Mouse (Mus musculus): ENCODE measurements at regions not wholly inside any gene's neighbourhood (a gene's known extent, or its start where the extent isn't known, plus 50 kb on each side); places are given as distances from the start of the nearest gene placed in this dataset.

DNA sequence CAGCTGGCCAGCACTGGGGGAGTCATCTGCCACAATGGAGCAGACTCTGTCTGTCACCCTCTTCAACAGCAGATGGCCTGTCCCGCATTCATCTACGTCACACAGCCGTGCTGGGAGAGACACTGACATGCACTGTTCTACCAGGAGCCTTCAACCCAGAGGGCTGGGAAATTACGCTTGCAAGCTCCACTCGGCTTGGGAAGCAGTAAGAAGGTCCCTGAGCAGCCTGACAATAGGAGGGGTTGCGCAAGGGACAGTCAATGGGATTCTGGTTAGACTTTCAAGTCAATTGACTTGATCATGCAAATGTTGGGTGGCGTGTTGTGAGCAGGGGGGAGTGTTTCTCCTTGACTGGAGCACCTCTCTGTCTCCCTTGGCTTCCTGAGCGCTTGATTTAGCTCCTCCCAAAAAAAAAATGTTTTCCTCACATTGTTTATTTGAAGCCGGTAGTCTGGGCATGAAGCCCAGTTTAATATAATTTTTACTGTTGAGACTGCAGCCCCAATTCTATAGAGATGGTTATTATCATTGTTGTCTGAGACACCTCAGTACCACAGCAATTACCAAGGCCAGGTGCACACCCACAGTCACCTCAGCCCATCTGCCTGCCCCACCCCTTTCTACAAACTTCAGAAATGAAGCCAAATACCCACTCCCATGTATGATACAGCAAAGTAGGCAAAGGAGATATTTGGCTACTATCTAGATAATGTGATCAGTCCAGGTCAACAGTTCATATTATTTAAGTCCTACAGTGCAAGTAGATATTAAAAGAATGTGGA is 99.9 kb upstream of the Klf3 start:
- no peak for ATAC-seq (replicated peaks; ENCODE audit: low read depth, poor library complexity, severe bottlenecking)

DNA sequence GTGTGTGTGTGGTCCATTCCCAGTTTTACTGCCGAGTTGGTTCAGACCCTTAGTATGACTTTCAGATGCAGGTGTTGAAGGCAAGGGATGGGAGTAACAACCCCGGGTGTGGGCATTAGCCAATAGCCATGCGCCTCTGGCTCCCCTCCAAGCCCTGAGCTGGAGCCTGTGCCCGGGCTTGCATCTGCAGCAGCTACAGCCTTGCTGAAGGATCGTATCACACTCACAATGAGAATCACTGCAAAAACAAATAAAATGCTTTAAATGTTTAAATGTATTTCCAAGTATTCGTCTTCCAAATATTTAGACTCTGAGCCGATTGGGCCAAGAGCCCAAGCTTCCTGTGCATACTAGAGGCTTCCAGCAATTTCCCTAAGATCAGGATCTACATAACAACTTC is 99.0 kb upstream of the Klf3 start:
- no peak for ATAC-seq (replicated peaks; ENCODE audit: low read depth, poor library complexity, severe bottlenecking)

GRCm38 (mm10) chr5:64706586-64706985 is 96.6 kb upstream of the Klf3 start:
- ATAC-seq (replicated peaks; ENCODE audit: low read depth, poor library complexity, severe bottlenecking) = no peak

GRCm38 (mm10) chr5:64709146-64709545 is 94.0 kb upstream of the Klf3 start:
- ATAC-seq (replicated peaks; ENCODE audit: low read depth, poor library complexity, severe bottlenecking) = no peak

- ATAC-seq (replicated peaks; ENCODE audit: low read depth, poor library complexity, severe bottlenecking) = no peak
Measured at GRCm38 (mm10) chr5:64710236-64710635, 93.0 kb upstream of the Klf3 start.

- no peak for ATAC-seq (replicated peaks; ENCODE audit: low read depth, poor library complexity, severe bottlenecking)
Measured at GRCm38 (mm10) chr5:64710968-64711367, 92.2 kb upstream of the Klf3 start.

DNA sequence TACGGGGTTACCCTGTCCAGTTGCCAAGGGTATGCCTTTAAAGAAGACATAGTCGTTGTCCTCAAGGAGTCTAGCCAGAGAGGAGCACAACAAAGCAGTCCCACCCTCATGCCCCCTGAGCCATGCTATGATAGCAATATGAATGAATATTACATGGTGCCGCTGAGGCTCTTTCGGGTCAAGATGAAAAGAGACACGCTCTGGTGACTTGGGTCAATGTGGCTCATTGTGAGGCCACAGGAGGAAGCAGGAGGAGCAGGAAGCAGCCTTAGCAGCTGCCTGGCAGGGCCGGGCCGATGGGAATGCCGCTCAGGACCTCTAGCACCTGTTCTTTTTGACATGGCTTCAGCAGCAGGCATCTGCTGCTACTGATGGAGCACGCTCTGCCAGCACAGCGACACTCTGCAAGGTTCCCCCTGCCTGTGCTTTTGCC is 89.0 kb upstream of the Klf3 start:
- no peak for ATAC-seq (replicated peaks; ENCODE audit: low read depth, poor library complexity, severe bottlenecking)

- ATAC-seq (replicated peaks; ENCODE audit: low read depth, poor library complexity, severe bottlenecking) = peak; percentile 74
Measured at GRCm38 (mm10) chr5:64714710-64715109, 88.5 kb upstream of the Klf3 start.

DNA sequence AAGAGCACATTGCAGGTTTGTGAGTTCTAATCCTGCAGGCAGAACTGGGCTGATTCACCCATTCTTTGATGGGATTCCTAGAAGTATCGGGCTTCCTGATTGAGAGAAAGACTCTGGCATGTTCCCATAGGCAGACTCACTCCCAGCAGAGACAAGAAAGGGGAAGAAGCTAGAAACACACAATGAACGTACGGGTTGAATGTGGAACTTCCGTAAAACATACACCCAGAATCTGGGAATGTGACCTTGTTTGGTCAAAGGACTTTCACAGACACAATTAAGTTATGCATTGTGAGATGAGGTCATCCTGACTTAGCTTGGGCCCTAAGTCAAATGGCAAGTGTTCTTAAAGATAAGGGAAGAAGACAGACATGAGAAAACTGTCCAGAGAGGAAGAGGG is 86.6 kb upstream of the Klf3 start:
- ATAC-seq (replicated peaks; ENCODE audit: low read depth, poor library complexity, severe bottlenecking) = no peak

- ATAC-seq (replicated peaks; ENCODE audit: low read depth, poor library complexity, severe bottlenecking) = no peak
Measured at GRCm38 (mm10) chr5:64722211-64722610, 81.0 kb upstream of the Klf3 start.

DNA sequence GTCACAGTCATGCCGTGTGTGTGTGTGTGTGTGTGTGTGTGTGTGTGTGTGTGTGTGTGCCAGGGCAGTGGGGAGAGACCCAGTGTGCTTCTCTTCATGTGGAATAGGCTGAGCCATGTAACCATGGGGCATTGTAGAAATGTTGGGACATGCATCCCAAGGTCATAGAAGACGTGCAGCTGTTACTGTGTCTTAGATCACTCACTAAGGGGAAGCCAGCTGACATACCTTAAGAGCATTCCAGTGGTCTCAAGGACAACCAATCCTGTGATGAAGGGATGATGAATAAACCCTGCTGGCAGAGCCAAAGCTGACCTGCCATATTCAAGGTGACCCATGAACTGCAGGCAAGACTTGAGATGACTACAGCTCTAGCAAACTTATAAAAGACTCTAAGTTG is 75.3 kb upstream of the Klf3 start:
- no peak for ATAC-seq (replicated peaks; ENCODE audit: low read depth, poor library complexity, severe bottlenecking)

DNA sequence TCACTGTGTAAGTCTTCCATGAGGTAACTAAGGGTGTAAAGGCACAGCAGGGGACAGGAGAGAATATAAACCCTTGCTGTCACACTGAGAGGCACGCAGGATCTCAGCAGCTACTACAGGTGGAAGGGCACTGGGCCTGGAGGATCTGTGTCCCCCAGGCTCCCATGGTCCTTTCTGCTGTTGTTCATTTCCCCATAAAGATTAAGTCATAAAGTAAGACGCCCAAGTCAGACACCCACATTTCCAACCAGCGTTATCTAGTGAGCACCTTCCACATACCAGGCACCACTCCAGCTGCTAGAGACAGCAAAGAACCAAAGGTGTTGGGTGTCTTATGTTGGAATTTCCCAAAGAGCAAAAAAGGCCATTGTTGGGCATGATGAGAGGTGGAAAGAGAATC is 70.8 kb upstream of the Klf3 start:
- ATAC-seq (replicated peaks; ENCODE audit: low read depth, poor library complexity, severe bottlenecking) = no peak

DNA sequence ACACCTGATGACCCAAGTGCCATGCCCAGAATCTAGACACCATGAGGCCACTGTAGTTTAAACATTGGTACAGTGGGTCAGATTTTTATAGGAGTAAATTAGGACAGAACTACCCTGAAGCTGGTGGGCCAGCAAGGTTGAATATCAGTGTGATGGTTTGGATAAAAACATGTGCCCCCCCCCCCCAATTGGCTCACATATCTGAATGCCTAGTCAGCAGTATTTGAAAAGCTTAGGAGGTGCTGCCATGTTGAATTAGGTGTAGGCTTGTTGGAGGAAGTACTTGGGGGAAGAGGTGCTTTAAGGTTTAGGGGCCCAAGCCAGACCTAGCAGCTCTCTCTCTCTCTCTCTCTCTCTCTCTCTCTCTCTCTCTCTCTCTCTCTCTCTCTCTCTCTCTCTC is 66.2 kb upstream of the Klf3 start:
- ATAC-seq (replicated peaks; ENCODE audit: low read depth, poor library complexity, severe bottlenecking) = no peak

DNA sequence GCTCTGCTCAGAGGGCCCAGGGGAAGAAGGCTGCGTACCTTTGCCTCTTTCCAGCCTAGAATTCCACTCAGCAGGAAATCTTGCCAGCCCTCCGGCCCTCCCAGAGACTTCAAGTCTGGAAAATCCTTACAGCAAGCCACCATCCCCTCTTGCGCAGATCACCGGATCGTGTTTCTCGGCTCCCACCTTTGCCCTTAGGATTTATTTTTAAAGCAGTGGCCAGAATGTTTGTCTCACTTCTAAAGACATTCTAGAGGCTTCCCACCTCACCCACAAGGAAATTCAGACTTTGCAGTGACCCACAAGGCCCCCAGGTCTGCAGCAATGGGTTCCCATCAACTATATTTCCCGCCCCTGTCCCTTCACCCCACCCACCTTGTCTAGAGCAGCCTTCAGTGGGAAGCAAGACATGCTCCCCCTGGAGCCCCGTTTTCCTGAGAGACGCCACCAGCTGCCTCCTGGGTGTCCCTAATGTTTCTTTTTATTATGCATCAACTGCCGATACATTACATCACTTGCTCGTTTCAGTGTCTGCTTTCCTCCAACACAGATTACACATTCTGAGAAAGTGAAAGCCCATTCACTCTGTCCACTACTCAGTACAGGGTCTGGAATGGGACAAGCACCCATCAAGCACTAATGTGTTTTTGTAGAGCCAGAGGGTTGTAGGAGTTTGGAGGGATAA is 65.0 kb upstream of the Klf3 start:
- ATAC-seq (replicated peaks; ENCODE audit: low read depth, poor library complexity, severe bottlenecking) = no peak

GRCm38 (mm10) chr5:64738781-64739310 is 64.3 kb upstream of the Klf3 start:
- ATAC-seq (replicated peaks; ENCODE audit: low read depth, poor library complexity, severe bottlenecking) = no peak

- ATAC-seq (replicated peaks; ENCODE audit: low read depth, poor library complexity, severe bottlenecking) = no peak
Measured at GRCm38 (mm10) chr5:64739311-64740261, 63.6 kb upstream of the Klf3 start.

GRCm38 (mm10) chr5:64744041-64744440 is 59.1 kb upstream of the Klf3 start:
- ATAC-seq (replicated peaks; ENCODE audit: low read depth, poor library complexity, severe bottlenecking) = no peak

DNA sequence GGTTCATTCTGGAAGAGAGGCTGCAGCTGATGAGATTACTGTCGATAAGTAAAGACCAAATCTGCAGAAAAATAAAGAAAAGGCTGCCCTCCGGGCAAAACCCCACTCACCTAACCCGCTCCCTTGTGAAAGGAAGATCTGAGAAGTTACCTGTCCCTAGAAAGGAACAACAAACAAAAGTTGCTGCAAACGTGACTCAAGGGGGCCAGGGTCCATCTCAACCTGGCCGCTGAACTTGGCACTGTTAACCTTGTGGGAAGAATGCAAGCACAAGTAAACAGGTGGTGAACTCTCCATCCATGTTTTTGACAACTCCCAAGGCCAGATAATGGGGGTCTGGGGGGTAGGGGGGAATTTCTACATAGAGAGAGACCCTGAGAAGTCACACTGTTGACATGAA is 58.7 kb upstream of the Klf3 start:
- ATAC-seq (replicated peaks; ENCODE audit: low read depth, poor library complexity, severe bottlenecking) = no peak

- no peak for ATAC-seq (replicated peaks; ENCODE audit: low read depth, poor library complexity, severe bottlenecking)
Measured at GRCm38 (mm10) chr5:64747461-64747860, 55.7 kb upstream of the Klf3 start.

GRCm38 (mm10) chr5:64749415-64750166 is 53.6 kb upstream of the Klf3 start:
- no peak for ATAC-seq (replicated peaks; ENCODE audit: low read depth, poor library complexity, severe bottlenecking)
